In genomic region chr17:47221068-47221796, GRCm38 (mm10) we compare ENCODE assay signal across 15 mouse cellular contexts.
DNase-seq lines count a peak whose midpoint lies in the region; ATAC-seq and TF ChIP-seq lines count a peak whose summit lies in the region.
"Had no signal": no experiment of that assay in that cellular context is flagged by ENCODE, and none has a peak within 500 bp of the region (broad histone marks: within the 10 kb centered on the region; RNA-seq: fewer than 3 reads in every experiment).

No protein-coding gene starts in this region.

- peaks cover 0 to 4% of the 10 kb centered on the region in 2 experiments for H3K36me3 ChIP-seq in CH12.LX (replicated peaks in 1 of 2; ENCODE audit: control insufficient read depth in 1 of 2, insufficient read depth in 1 of 2, low read length in 1 of 2)
- H3K36me3 ChIP-seq in forebrain, embryonic 16.5 days (ENCODE audit: control insufficient read depth, insufficient read depth): no peaks in the 10 kb centered on the region
- H3K36me3 ChIP-seq: embryonic facial prominence, embryonic 15.5 days; neural tube, embryonic 12.5 days had no signal

- H3K27me3 ChIP-seq in CH12.LX (replicated peaks): no peaks in the 10 kb centered on the region
- no peaks in the 10 kb centered on the region for H3K27me3 ChIP-seq in forebrain, embryonic 16.5 days (replicated peaks; ENCODE audit: control insufficient read depth, insufficient read depth, low read length)
- H3K27me3 ChIP-seq: embryonic facial prominence, embryonic 15.5 days; neural tube, embryonic 12.5 days had no signal

- H3K4me2 ChIP-seq in CH12.LX (ENCODE audit: insufficient read depth, low read depth, poor library complexity, severe bottlenecking): no peak overlapping the region
- no peak overlapping the region for H3K4me2 ChIP-seq in forebrain, embryonic 16.5 days (ENCODE audit: low read length)
- H3K4me2 ChIP-seq: embryonic facial prominence, embryonic 15.5 days; lung, embryonic 14.5 days; neural tube, embryonic 12.5 days had no signal

- TF ChIP-seq RAD21 in CH12.LX (IDR thresholded peaks at IDR 0.05; ENCODE audit: low read depth, low read length): no peak

- intact Hi-C loops in left cerebral cortex, postnatal 36 days (cut with DNase I): loop anchor here (5.0 kb wide), 1 partner anchor 79 kb away; no protein-coding TSS in a partner anchor

- TF ChIP-seq CTCF in CH12.LX (conservative IDR thresholded peaks at IDR 0.05 in 1 of 2, IDR thresholded peaks at IDR 0.05 in 1 of 2; ENCODE audit: low read depth in 2 of 2, low read length in 2 of 2): no peak

- no peak overlapping the region for H3K4me3 ChIP-seq in CH12.LX (replicated peaks in 1 of 3; ENCODE audit: low read depth in 2 of 3, low read length in 2 of 3, poor library complexity in 1 of 3)
- H3K4me3 ChIP-seq in forebrain, embryonic 16.5 days (replicated peaks; ENCODE audit: low read length): no peak overlapping the region
- H3K4me3 ChIP-seq: embryonic facial prominence, embryonic 15.5 days; neural tube, embryonic 12.5 days had no signal

- H3K79me2 ChIP-seq in CH12.LX (replicated peaks; ENCODE audit: control insufficient read depth, extremely low read depth, insufficient read depth, poor library complexity, severe bottlenecking): no peaks in the 10 kb centered on the region

- dilution Hi-C loops in CH12.LX (cut with MboI; ENCODE audit: extremely low pct_ligation_motif_present, extremely low pct_unique_long_range_greater_than_20kb, low sequenced_read_pairs): no loop called here

- TF ChIP-seq POLR2A in CH12.LX (IDR thresholded peaks at IDR 0.05; ENCODE audit: low read depth, low read length): no peak

- ATAC-seq in forebrain, embryonic 16.5 days: no peak
- ATAC-seq: intestine, postnatal 0 days had no signal

- H3K9me3 ChIP-seq in CH12.LX (replicated peaks; ENCODE audit: low read length): no peaks in the 10 kb centered on the region
- H3K9me3 ChIP-seq in forebrain, embryonic 16.5 days (ENCODE audit: control insufficient read depth, low read length): no peaks in the 10 kb centered on the region
- H3K9me3 ChIP-seq: embryonic facial prominence, embryonic 15.5 days; neural tube, embryonic 12.5 days had no signal

- H3K9ac ChIP-seq in CH12.LX (ENCODE audit: insufficient read depth, low read depth): no peak overlapping the region
- H3K9ac ChIP-seq in forebrain, embryonic 16.5 days (replicated peaks; ENCODE audit: low read depth, low read length): no peak overlapping the region
- H3K9ac ChIP-seq: embryonic facial prominence, embryonic 15.5 days; lung, embryonic 14.5 days; neural tube, embryonic 12.5 days had no signal

- peak; percentile 25 for DNase-seq in layer of hippocampus, adult 9-10 months (ENCODE audit: low spot score)
- no peak for DNase-seq in layer of hippocampus, postnatal 10 days (ENCODE audit: low spot score in 2 of 2)
- DNase-seq in 416B (ENCODE audit: low read depth) (peak; percentile 39), CH12.LX (ENCODE audit: extremely low read depth) (no peak)
- DNase-seq in lung, postnatal 25 days (ENCODE audit: low spot score): peak; percentile 18
- no peak for DNase-seq in retina, embryonic 14.5 days (ENCODE audit: low spot score)
- no peak for DNase-seq in left cerebral cortex, postnatal 36 days (ENCODE audit: low spot score in 2 of 2)
- DNase-seq: adrenal gland, adult 8-10 months; kidney, postnatal 36 days; lung, embryonic 14.5 days; midbrain, embryonic 14.5 days had no signal

- H3K4me1 ChIP-seq in CH12.LX (ENCODE audit: control insufficient read depth in 1 of 2, insufficient read depth in 2 of 2): peaks cover 0 to 35% of the 10 kb centered on the region in 2 experiments; a peak in 2 of 4 replicates
- H3K4me1 ChIP-seq in forebrain, embryonic 16.5 days (replicated peaks; ENCODE audit: control insufficient read depth, insufficient read depth, low read length): no peaks in the 10 kb centered on the region
- H3K4me1 ChIP-seq: neural tube, embryonic 12.5 days had no signal

- TF ChIP-seq EP300 in CH12.LX (IDR thresholded peaks at IDR 0.05; ENCODE audit: low read length): no peak

- 94% methylated on average over 14 of the region's 14 CpGs for WGBS in forebrain, embryonic 16.5 days

- in situ Hi-C loops in CH12.LX (cut with MboI; ENCODE audit: low pct_ligation_motif_present, low pct_unique_long_range_greater_than_20kb, low sequenced_read_pairs): no loop called here

- no peak overlapping the region for H3K27ac ChIP-seq in CH12.LX (ENCODE audit: insufficient read depth, low read depth)
- H3K27ac ChIP-seq in forebrain, embryonic 16.5 days (ENCODE audit: low read length): no peak overlapping the region
- H3K27ac ChIP-seq: embryonic facial prominence, embryonic 15.5 days; neural tube, embryonic 12.5 days had no signal

TF ChIP-seq in CH12.LX, 34 proteins besides CTCF, POLR2A, EP300 and RAD21:
- TF ChIP-seq BHLHE40 (IDR thresholded peaks at IDR 0.05; ENCODE audit: low read depth, low read length) (peak; percentile 27; the same call in 1 of the 2 replicates), MAZ (IDR thresholded peaks at IDR 0.05; ENCODE audit: low read depth, low read length) (no peak)

Comparison
In these comparisons a context has a peak if more than half of its experiments do, and no peak if none do; other contexts are left out.
1. DNase-seq: peak in layer of hippocampus, adult 9-10 months (single experiment), 416B (single experiment) and lung, postnatal 25 days (single experiment); none in layer of hippocampus, postnatal 10 days (0 of 2), CH12.LX (single experiment), retina, embryonic 14.5 days (single experiment) and left cerebral cortex, postnatal 36 days (0 of 2).